Mouse (Mus musculus) MEL (cell line): ENCODE measurements around the gene Actn2.

Experiments used
- CTCF ChIP-seq, 3 experiments: IDR thresholded peaks in 2 of 3; conservative IDR thresholded peaks in 1 of 3; 2 replicates each; pipeline ENCODE4 v1.5.1; 2011 to 2012; ENCODE audit warnings: low read length in 3 of 3, low read depth in 2 of 3, mild to moderate bottlenecking in 2 of 3, improper control_type of control experiment in 1 of 3, inconsistent platforms in 1 of 3, mixed read lengths in 1 of 3, moderate library complexity in 1 of 3; ENCODE audit not compliant: control insufficient read depth in 1 of 3, insufficient read depth in 1 of 3, poor library complexity in 1 of 3, severe bottlenecking in 1 of 3
- EP300 ChIP-seq, 2 experiments: IDR thresholded peaks; 2 replicates each; pipeline ENCODE4 v1.6.1; 2011; ENCODE audit warnings: improper control_type of control experiment in 2 of 2, low read length in 2 of 2, low read depth in 1 of 2, mild to moderate bottlenecking in 1 of 2
- MAX ChIP-seq: IDR thresholded peaks from 2 replicates; pipeline ENCODE4 v1.6.1; 2011; ENCODE audit warnings: low read length, improper control_type of control experiment
- MAZ ChIP-seq: IDR thresholded peaks from 2 replicates; pipeline ENCODE4 v1.6.1; 2012; ENCODE audit warnings: low read depth, mild to moderate bottlenecking, inconsistent platforms, low read length, improper control_type of control experiment
- POLR2A ChIP-seq, 2 experiments: IDR thresholded peaks; 2 replicates each; pipeline ENCODE4 v1.6.1; 2011 to 2012; ENCODE audit warnings: low read length in 2 of 2, mild to moderate bottlenecking in 2 of 2, control low read depth in 1 of 2, improper control_type of control experiment in 1 of 2, low read depth in 1 of 2, moderate library complexity in 1 of 2; ENCODE audit not compliant: control insufficient read depth in 1 of 2, insufficient read depth in 1 of 2, poor library complexity in 1 of 2
- POLR2AphosphoS2 ChIP-seq: IDR thresholded peaks from 2 replicates; pipeline ENCODE4 v1.6.1; 2011; ENCODE audit warnings: low read length, improper control_type of control experiment
- POLR2AphosphoS5 ChIP-seq: IDR thresholded peaks from 2 replicates; pipeline ENCODE4 v1.6.1; 2012; ENCODE audit warnings: low read depth, borderline replicate concordance, mild to moderate bottlenecking, inconsistent platforms, low read length, moderate library complexity, mixed read lengths
- RAD21 ChIP-seq: IDR thresholded peaks from 2 replicates; pipeline ENCODE4 v1.6.1; 2011; ENCODE audit warnings: mild to moderate bottlenecking, low read depth, low read length, improper control_type of control experiment
- USF1 ChIP-seq: IDR thresholded peaks from 2 replicates; pipeline ENCODE4 v1.6.1; 2014; ENCODE audit warnings: low read depth, mild to moderate bottlenecking, inconsistent platforms, low read length, improper control_type of control experiment, moderate library complexity
- USF2 ChIP-seq, 2 experiments: IDR thresholded peaks; 2 replicates each; pipeline ENCODE4 v1.6.1; 2011 to 2012; ENCODE audit warnings: improper control_type of control experiment in 2 of 2, low read length in 2 of 2, borderline replicate concordance in 1 of 2, inconsistent platforms in 1 of 2, low read depth in 1 of 2, mild to moderate bottlenecking in 1 of 2; ENCODE audit not compliant: insufficient read depth in 1 of 2
- ZMIZ1 ChIP-seq: IDR thresholded peaks from 2 replicates; pipeline ENCODE4 v1.6.1; 2012; ENCODE audit warnings: low read depth, mild to moderate bottlenecking, inconsistent platforms, low read length, improper control_type of control experiment, moderate library complexity
- ZNF384 ChIP-seq: IDR thresholded peaks from 2 replicates; pipeline ENCODE4 v1.6.1; 2012; ENCODE audit warnings: low read depth, mild to moderate bottlenecking, inconsistent platforms, low read length, improper control_type of control experiment

DNA sequence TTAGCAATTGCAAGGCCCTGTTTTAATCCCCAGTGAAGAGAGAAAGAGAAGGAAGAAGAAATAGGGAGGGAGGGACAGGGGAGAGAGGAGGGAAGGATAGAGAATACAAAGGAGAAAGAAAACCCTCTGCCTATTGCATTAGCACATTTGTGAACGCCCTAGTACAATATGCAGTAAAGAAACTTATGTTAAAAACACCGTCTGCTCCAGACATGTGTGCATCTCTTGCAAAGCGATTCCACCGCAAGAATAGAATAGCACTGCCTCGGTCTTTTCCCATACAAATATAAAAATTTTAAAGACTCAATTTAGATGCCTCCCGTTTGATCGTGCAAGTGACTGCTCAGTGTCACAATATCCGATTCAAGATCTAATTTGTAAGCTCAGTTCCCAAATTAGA lies 32.1 kb downstream of the Actn2 start:
- TF ChIP-seq EP300 (IDR thresholded peaks at IDR 0.05; ENCODE audit: low read depth in 1 of 2, low read length in 2 of 2) (no peak), POLR2AphosphoS5 (no peak), POLR2A (IDR thresholded peaks at IDR 0.05; ENCODE audit: control insufficient read depth in 1 of 2, insufficient read depth in 1 of 2, low read depth in 1 of 2, low read length in 2 of 2, poor library complexity in 1 of 2) (no peak), CTCF (IDR thresholded peaks at IDR 0.05 in 2 of 3, conservative IDR thresholded peaks at IDR 0.05 in 1 of 3; ENCODE audit: control insufficient read depth in 1 of 3, insufficient read depth in 1 of 3, low read depth in 2 of 3, low read length in 3 of 3, poor library complexity in 1 of 3, severe bottlenecking in 1 of 3) (no peak), MAZ (no peak), ZNF384 (no peak), RAD21 (no peak), USF2 (IDR thresholded peaks at IDR 0.05; ENCODE audit: borderline replicate concordance in 1 of 2, insufficient read depth in 1 of 2, low read depth in 1 of 2, low read length in 2 of 2) (no peak), POLR2AphosphoS2 (no peak), USF1 (no peak), ZMIZ1 (no peak), MAX (no peak)
